Mouse (Mus musculus) midbrain, embryonic 14.5 days (tissue): Measurements from ENCODE around the gene Tmem198. TPM values are rescaled to one million over a fixed set of nuclear protein-coding genes. Genes with fewer than 3 reads are reported as not detected.
A peak's percentile ranks its signal among the peaks of the same experiment; 100 is the strongest.

Experiments used
- ATAC-seq: fragments of 200-750 bp; cut with Nextera tagmentation; 2 replicates; pipeline ENCODE4 v1.8.0; 2017; ENCODE audit warnings: moderate number of reproducible peaks, moderate library complexity; ENCODE audit not compliant: low FRiP score, low TSS enrichment
- DNase-seq: peaks from one replicate; pipeline ENCODE4 v3.0.0-alpha.2; 2015
- H3K27ac ChIP-seq: fragments of 300-500 bp; sonication (generic); replicated peaks from 2 replicates; pipeline ENCODE4 v1.5.1; 2014; ENCODE audit warnings: mild to moderate bottlenecking, low read depth, low read length, moderate library complexity
- H3K27me3 ChIP-seq: fragments of 300-500 bp; sonication (generic); 2 replicates; pipeline ENCODE4 v1.6.1; 2014; ENCODE audit warnings: low read length, control low read depth, mixed read lengths; ENCODE audit not compliant: control insufficient read depth, insufficient read depth
- H3K36me3 ChIP-seq: fragments of 300-500 bp; sonication (generic); 2 replicates; pipeline ENCODE4 v1.6.1; 2014; ENCODE audit warnings: low read length, control low read depth; ENCODE audit not compliant: control insufficient read depth, insufficient read depth
- H3K4me1 ChIP-seq: fragments of 300-500 bp; sonication (generic); 2 replicates; pipeline ENCODE4 v1.6.1; 2014; ENCODE audit warnings: mild to moderate bottlenecking, antibody characterized with exemption, low read length, control low read depth; ENCODE audit not compliant: control insufficient read depth, insufficient read depth
- H3K4me2 ChIP-seq: fragments of 300-500 bp; sonication (generic); 2 replicates; pipeline ENCODE4 v1.6.1; 2014; ENCODE audit warnings: mild to moderate bottlenecking, low read length, moderate library complexity
- H3K4me3 ChIP-seq: fragments of 300-500 bp; sonication (generic); replicated peaks from 2 replicates; pipeline ENCODE4 v1.5.1; 2014; ENCODE audit warnings: low read depth, low read length
- H3K9ac ChIP-seq: fragments of 300-500 bp; sonication (generic); replicated peaks from 2 replicates; pipeline ENCODE4 v1.6.1; 2014; ENCODE audit warnings: mild to moderate bottlenecking, low read length, moderate library complexity
- H3K9me3 ChIP-seq: fragments of 300-500 bp; sonication (generic); 2 replicates; pipeline ENCODE4 v1.6.1; 2016; ENCODE audit warnings: low read length, control low read depth, mixed read lengths; ENCODE audit not compliant: control insufficient read depth
- WGBS: fragments of 180-500 bp; shearing (Covaris S2); extraction: QIAGEN DNeasy Blood & Tissue Kit; methylation state at CpG from one replicate; pipeline ENCODE4 v1.1.7; 2014; 5-methylcytosine and 5-hydroxymethylcytosine counted together
- polyA plus RNA-seq: library from polyadenylated mRNA; unstranded; fragments of >200 nt; fragmentation: Nextera tagmentation; extraction: Ambion mirVana; gene quantifications from 2 replicates; pipeline ENCODE4 v1.2.1, GENCODE M21; 2014

The Tmem198 gene
- polyA plus RNA-seq, 1 experiment from 2014 or later: 42.9 TPM

DNA sequence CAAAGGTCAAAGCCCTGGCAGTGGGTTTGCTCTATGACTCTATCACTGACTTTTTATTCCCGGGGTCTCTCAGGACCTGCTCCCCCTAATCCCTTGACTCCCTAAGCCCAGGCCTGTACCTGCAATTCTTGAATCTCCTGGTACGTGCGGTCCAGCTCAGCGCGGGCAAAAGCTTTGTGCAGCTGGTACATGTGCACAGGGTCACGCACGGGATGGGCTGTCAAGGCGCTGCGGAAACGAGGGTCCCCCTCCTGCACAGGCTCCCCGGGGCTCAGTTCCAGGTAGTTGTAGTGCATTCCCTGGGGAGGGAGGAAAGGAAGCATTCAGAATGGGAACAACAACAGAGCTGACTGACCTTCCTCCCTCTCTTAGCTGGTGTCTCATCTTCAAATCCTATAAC lies 2.9 kb upstream of the Tmem198 start:
- DNase-seq: no peak
- Histone ChIP-seq H3K4me1 (peaks cover 32% of the 10 kb centered on the region), H3K9me3 (no peaks in the 10 kb centered on the region), H3K4me3 (no peak overlapping the region), H3K9ac (no peak overlapping the region), H3K4me2 (no peak overlapping the region), H3K27ac (no peak overlapping the region), H3K36me3 (peaks cover 53% of the 10 kb centered on the region), H3K27me3 (no peaks in the 10 kb centered on the region)
- no peak for ATAC-seq
- 90% methylated on average over 11 of the region's 11 CpGs for WGBS

DNA sequence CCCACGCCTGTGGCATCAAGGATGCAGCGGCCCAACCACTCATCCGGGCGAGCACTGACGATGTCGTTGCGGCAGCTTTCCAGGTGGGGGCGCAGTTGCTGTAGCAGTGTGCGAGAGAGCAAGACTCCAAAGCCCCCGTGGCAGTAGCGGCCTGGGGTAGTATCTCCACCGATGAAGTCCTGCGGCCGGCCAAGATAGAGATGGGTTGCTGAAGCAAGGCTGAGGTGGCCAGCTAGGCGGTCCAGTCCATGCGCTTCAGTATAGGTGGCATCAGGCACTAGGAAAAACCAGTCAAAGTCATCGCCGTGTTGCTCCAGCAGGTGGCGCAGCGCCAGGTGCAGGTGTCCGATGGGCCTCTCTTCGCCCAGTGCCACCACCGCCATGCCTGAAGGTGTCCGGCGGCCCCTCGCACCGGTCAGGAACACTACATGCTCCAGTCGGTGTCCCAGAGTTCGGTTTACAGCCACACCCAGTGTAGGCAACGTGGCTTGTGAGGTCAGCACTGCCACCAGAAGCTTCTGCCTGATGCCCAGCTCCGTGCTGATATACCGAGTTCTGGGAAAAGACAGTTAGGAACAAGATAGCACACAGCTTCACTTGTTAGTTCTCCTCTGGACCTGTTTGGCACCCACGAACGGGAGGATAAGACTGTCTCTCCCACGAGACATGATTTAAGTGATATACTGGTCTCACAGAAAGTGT lies 1.9 kb upstream of the Tmem198 start:
- 9% methylated on average over 35 of the region's 35 CpGs for WGBS
- H3K4me3 ChIP-seq: peak overlapping the region; percentile 87
- H3K4me2 ChIP-seq: peak overlapping the region; percentile 86
- H3K27me3 ChIP-seq: no peaks in the 10 kb centered on the region
- H3K9ac ChIP-seq: peak overlapping the region; percentile 39; the same call in 1 of the 2 replicates
- 0 out of 2 replicates have a peak overlapping the region, but pooled peaks have one; percentile 41 for H3K27ac ChIP-seq
- ATAC-seq (peak; percentile 3; the same call in 1 of the 2 replicates), DNase-seq (peak; percentile 90)
- H3K36me3 ChIP-seq: peaks cover 47% of the 10 kb centered on the region
- no peaks in the 10 kb centered on the region for H3K9me3 ChIP-seq
- H3K4me1 ChIP-seq: peaks cover 32% of the 10 kb centered on the region

DNA sequence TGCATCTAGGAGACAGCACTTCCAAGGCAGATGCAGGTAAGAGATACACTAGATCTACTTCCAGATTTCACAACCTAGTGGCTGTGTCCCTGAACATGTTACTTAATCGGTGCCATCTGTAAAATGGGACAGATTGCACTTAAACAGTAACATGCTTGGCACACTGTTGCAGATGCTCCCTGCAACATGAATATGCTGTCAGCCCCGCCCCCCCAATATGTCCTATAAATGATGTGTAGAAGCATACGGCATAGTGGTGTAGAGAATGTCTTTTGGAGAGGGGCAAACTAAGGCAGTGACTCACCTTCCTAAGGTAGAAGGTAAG lies 1.4 kb upstream of the Tmem198 start:
- H3K27ac ChIP-seq: no peak overlapping the region

GRCm38 (mm10) chr1:75478497-75478896 lies 835 bp upstream of the Tmem198 start:
- 0% methylated on average over 20 of the region's 25 CpGs for WGBS
- peak; percentile 49 for DNase-seq
- peak; percentile 15; the same call in 1 of the 2 replicates for ATAC-seq
- peak overlapping the region; percentile 87 for H3K4me3 ChIP-seq
- H3K36me3 ChIP-seq: peaks cover 47% of the 10 kb centered on the region
- H3K9me3 ChIP-seq: no peaks in the 10 kb centered on the region
- H3K27me3 ChIP-seq: no peaks in the 10 kb centered on the region
- peak overlapping the region; percentile 86 for H3K4me2 ChIP-seq
- peaks cover 32% of the 10 kb centered on the region for H3K4me1 ChIP-seq
- peak overlapping the region; percentile 89 for H3K27ac ChIP-seq
- peak overlapping the region; percentile 90 for H3K9ac ChIP-seq

More for the DNA sequence above, 1.4 kb upstream of the Tmem198 start:
- 61% methylated on average over 3 of the region's 3 CpGs for WGBS
- ATAC-seq: no peak
- Histone ChIP-seq H3K4me2 (peak overlapping the region; percentile 86), H3K9ac (peak overlapping the region; percentile 39; the same call in 1 of the 2 replicates), H3K36me3 (peaks cover 47% of the 10 kb centered on the region), H3K4me1 (peaks cover 32% of the 10 kb centered on the region), H3K4me3 (peak overlapping the region; percentile 87), H3K27me3 (no peaks in the 10 kb centered on the region), H3K9me3 (no peaks in the 10 kb centered on the region)
- DNase-seq: no peak

GRCm38 (mm10) chr1:75479635-75479989 lies 280 bp downstream of the Tmem198 start:
- DNase-seq (no peak), ATAC-seq (no peak)
- Histone ChIP-seq H3K9me3 (no peaks in the 10 kb centered on the region), H3K4me2 (peak overlapping the region; percentile 86), H3K9ac (peak overlapping the region; percentile 90), H3K4me1 (peaks cover 32% of the 10 kb centered on the region), H3K4me3 (peak overlapping the region; percentile 87), H3K27me3 (peaks cover 5% of the 10 kb centered on the region; the same call in 1 of the 2 replicates), H3K27ac (peak overlapping the region; percentile 89), H3K36me3 (peaks cover 47% of the 10 kb centered on the region)
- under 1% methylated on average over 24 of the region's 24 CpGs for WGBS

GRCm38 (mm10) chr1:75480036-75480435 lies 704 bp downstream of the Tmem198 start:
- H3K4me1 ChIP-seq: peaks cover 32% of the 10 kb centered on the region
- peaks cover 47% of the 10 kb centered on the region for H3K36me3 ChIP-seq
- no peaks in the 10 kb centered on the region for H3K9me3 ChIP-seq
- DNase-seq: peak; percentile 58
- peak overlapping the region; percentile 86 for H3K4me2 ChIP-seq
- peak overlapping the region; percentile 90 for H3K9ac ChIP-seq
- peak overlapping the region; percentile 87 for H3K4me3 ChIP-seq
- H3K27me3 ChIP-seq: peaks cover 9% of the 10 kb centered on the region
- H3K27ac ChIP-seq: peak overlapping the region; percentile 89
- 16% methylated on average over 13 of the region's 13 CpGs for WGBS
- no peak for ATAC-seq

DNA sequence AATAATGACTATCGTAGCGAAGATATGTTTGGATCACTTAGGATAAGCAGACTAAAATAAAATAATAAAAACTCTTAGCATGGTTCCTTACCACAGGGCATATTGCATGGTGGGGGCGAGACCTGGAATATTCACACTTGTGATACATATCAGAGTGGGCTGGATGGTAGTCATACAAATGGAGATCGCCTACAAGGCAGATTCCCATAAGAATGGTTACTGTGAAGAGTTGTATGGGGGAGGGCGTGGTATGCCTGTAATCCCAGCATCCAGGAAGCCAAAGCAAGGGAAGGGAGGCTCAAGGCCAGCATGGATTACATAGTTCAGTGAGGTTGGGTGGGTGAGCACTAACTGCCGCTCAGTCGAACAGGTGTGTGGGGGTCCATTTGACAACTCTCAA lies 1.4 kb downstream of the Tmem198 start:
- ATAC-seq (no peak), DNase-seq (no peak)
- WGBS: 86% methylated on average over 7 of the region's 7 CpGs
- Histone ChIP-seq H3K4me3 (peak overlapping the region; percentile 87), H3K36me3 (peaks cover 47% of the 10 kb centered on the region), H3K4me1 (peaks cover 32% of the 10 kb centered on the region), H3K9me3 (no peaks in the 10 kb centered on the region), H3K27ac (no peak overlapping the region), H3K4me2 (peak overlapping the region; percentile 86), H3K27me3 (peaks cover 16% of the 10 kb centered on the region), H3K9ac (peak overlapping the region; percentile 90; the same call in 1 of the 2 replicates)

DNA sequence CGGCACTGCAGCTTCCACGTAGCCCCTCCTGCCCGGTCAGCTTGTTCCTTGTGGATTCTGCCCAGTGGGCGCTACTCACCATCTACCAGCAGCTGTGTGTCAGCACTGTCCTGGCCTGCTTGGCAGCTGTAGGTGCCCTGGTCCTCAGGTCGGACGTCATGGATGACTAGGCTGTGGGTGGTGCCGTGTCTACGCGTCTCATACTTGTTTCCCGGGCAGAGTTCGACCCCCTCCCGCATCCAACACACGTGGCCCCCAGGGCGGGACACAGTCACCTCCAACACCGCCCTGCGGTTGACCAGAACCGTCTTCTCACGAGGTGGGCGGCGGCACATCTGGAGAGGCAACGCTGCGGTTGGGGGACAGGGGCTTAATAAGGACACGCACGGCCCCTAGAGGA lies 7.2 kb downstream of the Tmem198 start:
- H3K27me3 ChIP-seq: peaks cover 46% of the 10 kb centered on the region

GRCm38 (mm10) chr1:75487040-75487404 lies 7.7 kb downstream of the Tmem198 start:
- H3K4me3 ChIP-seq: peak overlapping the region; percentile 45
- DNase-seq (no peak), ATAC-seq (no peak)
- H3K9me3 ChIP-seq: no peaks in the 10 kb centered on the region
- peak overlapping the region; percentile 45; the same call in 1 of the 2 replicates for H3K9ac ChIP-seq
- H3K27ac ChIP-seq: no peak overlapping the region
- peaks cover 53% of the 10 kb centered on the region for H3K36me3 ChIP-seq
- H3K4me2 ChIP-seq: peak overlapping the region; percentile 86
- WGBS: 1% methylated on average over 13 of the region's 13 CpGs
- H3K27me3 ChIP-seq: peaks cover 46% of the 10 kb centered on the region
- peaks cover 18% of the 10 kb centered on the region for H3K4me1 ChIP-seq

More for the DNA sequence above, 7.2 kb downstream of the Tmem198 start:
- DNase-seq: no peak
- Histone ChIP-seq H3K9me3 (no peaks in the 10 kb centered on the region), H3K36me3 (peaks cover 50% of the 10 kb centered on the region), H3K4me1 (peaks cover 18% of the 10 kb centered on the region), H3K9ac (no peak overlapping the region; the same call in 1 of the 2 replicates), H3K4me3 (no peak overlapping the region), H3K4me2 (peak overlapping the region; percentile 86), H3K27ac (no peak overlapping the region)
- 6% methylated on average over 24 of the region's 24 CpGs for WGBS
- no peak for ATAC-seq
